Mouse (Mus musculus): ENCODE results near the gene Epb41l5.

The Epb41l5 gene

GRCm38 (mm10) chr1:119497346-119498004, 151.3 kb downstream of the Epb41l5 start:
- DNase-seq = no peak

GRCm38 (mm10) chr1:119495396-119495775, 153.4 kb downstream of the Epb41l5 start:
- peak; percentile 91 to 94 for DNase-seq

Data from cerebellum, postnatal 36 days (tissue).